Mouse (Mus musculus) ovary, adult 10 weeks (tissue): Measurements from ENCODE around the gene Ssx9. TPM values are rescaled to one million over a fixed set of nuclear protein-coding genes. Genes with fewer than 3 reads are reported as not detected.

Source experiments
- polyA plus RNA-seq: library from polyadenylated mRNA; stranded (reverse); fragments of 350-450 nt; fragmentation: Illumina TruSeq; extraction: RNeasy Lipid Tissue Mini Kit (QIAGEN cat#74804); gene quantifications from one replicate; pipeline ENCODE4 v1.2.3, GENCODE M21; 2014

The Ssx9 gene
- not detected for polyA plus RNA-seq

DNA sequence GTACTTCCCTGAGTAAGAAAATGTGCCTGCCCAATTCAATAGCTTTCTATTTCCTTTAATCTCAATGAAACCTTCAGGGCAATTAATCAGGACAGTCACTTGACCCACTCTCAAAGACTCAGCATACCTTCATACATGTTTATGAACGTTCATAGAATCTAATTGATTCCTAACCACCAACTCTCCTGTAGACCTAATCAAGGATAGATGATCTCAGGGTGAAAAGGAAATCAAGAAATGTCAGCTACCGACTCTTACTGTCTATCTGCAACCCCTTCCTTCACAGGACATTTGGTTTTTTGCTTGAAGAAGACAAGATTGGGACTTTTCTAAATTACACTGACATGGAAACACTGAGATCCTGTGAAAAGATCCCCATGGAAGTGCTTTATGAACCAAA, at the start of gene Ssx9:
Gene Ssx9, plus strand, starts transcription at position 301 of the 400 bp plus-strand sequence.

GRCm38 (mm10) chrX:8803391-8803790, 55.2 kb downstream of the Ssx9 start, which contains the start of gene Ssxb5:
Ssxb5 (plus strand) TSS chrX:8803691.

Other genes starting within 250 kb of the Ssx9 start
- not detected for gene Gm14459, start 223.5 kb upstream of the Ssx9 start, polyA plus RNA-seq
- gene Ssxb6, start 200.2 kb upstream of the Ssx9 start, polyA plus RNA-seq = not detected
- not detected for gene Ssxb3, start 156.6 kb upstream of the Ssx9 start, polyA plus RNA-seq
- not detected for gene Ssxb8, start 57.6 kb upstream of the Ssx9 start, polyA plus RNA-seq
- not detected for gene Ssxb5, start 55.3 kb downstream of the Ssx9 start, polyA plus RNA-seq
- not detected for gene Gm6592, start 95.6 kb downstream of the Ssx9 start, polyA plus RNA-seq
- gene Gm5751, start 125.8 kb downstream of the Ssx9 start, polyA plus RNA-seq = not detected
- 27.7 TPM for gene B630019K06Rik, start 143.9 kb downstream of the Ssx9 start, polyA plus RNA-seq
- not detected for gene Fthl17b, start 214.5 kb downstream of the Ssx9 start, polyA plus RNA-seq
- gene Fthl17c, start 228.1 kb downstream of the Ssx9 start, polyA plus RNA-seq = not detected
- not detected for gene Fthl17d, start 238.3 kb downstream of the Ssx9 start, polyA plus RNA-seq